Mouse (Mus musculus): ENCODE data around the gene Fcgr4.
"Not testable (repeated sequence)": the region's sequence is repeated elsewhere in the genome, so short reads cannot be mapped to it uniquely, and the experiment has no call there.

- TF ChIP-seq CTCF (IDR thresholded peaks at IDR 0.05; ENCODE audit: control insufficient read depth, insufficient read depth, insufficient read length); MAX (IDR thresholded peaks at IDR 0.05); USF1 (IDR thresholded peaks at IDR 0.05; ENCODE audit: low read depth); MYOD1 (IDR thresholded peaks at IDR 0.05; ENCODE audit: control insufficient read depth, insufficient read length, low read depth); CEBPB (IDR thresholded peaks at IDR 0.05; ENCODE audit: low read depth); FOSL1 (IDR thresholded peaks at IDR 0.05; ENCODE audit: insufficient read depth, low read length, poor library complexity, severe bottlenecking): not testable (repeated sequence)
Observed at GRCm38 (mm10) chr1:171067928-171068327, 49.2 kb downstream of the Fcgr4 start.

Data from C2C12 (cell line).